Mouse (Mus musculus): ENCODE data around the gene Stim1.

- TF ChIP-seq CTCF (IDR thresholded peaks at IDR 0.05; ENCODE audit: low read depth): no peak
- TF ChIP-seq EP300 (IDR thresholded peaks at IDR 0.05; ENCODE audit: low read depth): no peak
These were observed 43.2 kb downstream of the Stim1 start for GRCm38 (mm10) chr7:102310821-102311220.

Data from liver, postnatal 0 days (tissue).